Mouse (Mus musculus) left cerebral cortex, adult 18-20 months (tissue): ENCODE results near the gene Ier3. TPM values are rescaled to one million over a fixed set of nuclear protein-coding genes. Genes with fewer than 3 reads are reported as not detected.

Source experiments
- DNase-seq, 2 experiments: peaks; one replicate each; pipeline ENCODE4 v3.0.0; 2021 to 2022; ENCODE audit warnings: low spot score in 2 of 2, mixed read lengths in 1 of 2
- microRNA-seq, 2 experiments: library from miRNA; unstranded; fragments of <30 nt; microRNA quantifications; one replicate each; pipeline ENCODE4 v1.2.0; 2021
- total RNA-seq, 2 experiments: library from RNA; stranded (reverse); gene quantifications; 2 replicates each; pipeline ENCODE4 v1.2.3; 2021

Gene Ier3
- total RNA-seq, 2 experiments from 2014 or later: 16.0 to 21.3 TPM

GRCm38 (mm10) chr17:35866281-35866831, 44.9 kb downstream of the Ier3 start:
- DNase-seq: peak in 1 of 2 experiments; percentile 34

DNA sequence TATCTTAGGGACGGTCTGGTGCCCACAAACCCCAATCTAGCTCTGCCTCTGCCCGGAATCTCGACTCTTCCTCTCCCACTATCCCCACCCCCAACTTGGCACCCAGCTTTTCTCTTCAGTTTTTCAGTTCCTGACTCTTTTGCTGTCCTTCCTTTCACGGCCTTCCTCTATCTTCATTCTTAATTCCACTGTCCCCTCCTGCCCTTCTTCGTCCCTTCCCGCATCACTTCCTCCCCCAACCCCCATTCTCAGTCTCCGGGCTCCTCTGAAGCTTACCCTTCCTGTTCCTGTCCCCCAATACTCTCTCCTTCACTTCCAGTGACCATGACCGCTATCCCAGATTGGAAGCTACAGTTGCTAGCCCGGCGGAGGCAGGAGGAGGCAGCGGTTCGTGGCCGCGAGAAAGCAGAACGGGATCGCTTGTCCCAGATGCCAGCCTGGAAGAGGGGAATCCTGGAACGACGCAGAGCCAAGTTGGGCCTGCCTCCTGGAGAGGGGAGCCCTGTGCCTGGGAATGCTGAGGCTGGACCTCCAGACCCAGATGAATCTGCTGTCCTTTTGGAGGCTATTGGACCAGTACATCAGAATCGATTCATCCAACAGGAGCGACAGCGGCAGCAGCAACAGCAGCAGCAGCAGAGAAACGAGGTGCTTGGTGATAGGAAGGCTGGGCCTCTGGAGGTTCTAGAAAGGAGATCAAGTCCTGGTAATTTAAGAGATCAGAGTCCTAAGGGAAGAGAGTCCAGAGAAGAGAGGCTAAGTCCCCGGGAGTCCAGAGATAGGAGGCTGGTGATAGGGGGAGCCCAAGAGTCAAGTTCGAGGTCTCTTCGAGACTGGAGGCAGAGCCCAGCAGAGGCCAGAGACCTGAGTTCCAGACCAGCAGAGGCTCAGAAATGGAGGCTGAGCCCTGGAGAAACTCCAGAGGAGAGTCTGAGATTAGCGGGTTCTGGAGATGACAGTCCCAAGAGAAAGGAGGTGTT, 45.7 kb downstream of the Ier3 start:
- DNase-seq: no peak

GRCm38 (mm10) chr17:35868165-35868820, 46.8 kb downstream of the Ier3 start:
- DNase-seq: no peak

GRCm38 (mm10) chr17:35868961-35869345, 47.5 kb downstream of the Ier3 start:
- DNase-seq: no peak

DNA sequence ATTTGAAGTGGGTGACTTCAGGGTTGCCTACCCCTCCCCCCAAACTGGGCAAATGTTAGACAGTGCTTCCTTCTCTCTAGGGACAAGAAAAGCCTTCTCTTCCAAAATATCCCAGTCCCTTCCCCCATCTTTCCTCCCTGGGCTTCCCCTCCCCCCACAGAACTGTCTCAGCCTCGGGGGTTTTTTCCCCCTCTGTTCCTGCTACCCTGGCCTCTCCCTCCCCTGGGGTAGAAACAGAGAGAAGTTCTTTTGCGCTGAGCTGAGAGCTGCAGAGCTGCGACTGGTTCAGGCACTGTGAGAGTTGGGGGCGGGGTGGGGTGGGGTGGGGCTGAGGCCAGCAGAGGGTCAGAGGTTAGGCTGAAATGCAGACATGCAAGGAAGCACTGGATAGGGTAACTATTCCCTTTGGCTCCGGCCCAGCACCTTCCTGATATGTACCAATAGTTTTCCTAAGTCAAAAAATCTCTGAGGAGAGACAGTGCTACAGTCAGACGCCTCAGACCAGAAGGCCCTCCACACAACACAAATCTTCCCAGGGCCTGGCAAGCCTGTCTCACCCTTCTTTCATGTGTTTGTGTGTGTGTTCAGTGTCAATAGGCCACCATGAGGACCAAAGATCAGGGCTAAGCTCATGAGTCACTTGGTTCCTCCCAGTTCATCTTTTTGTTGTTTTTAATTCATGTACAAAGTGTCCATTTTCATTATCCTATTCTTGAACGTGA, 48.0 kb downstream of the Ier3 start:
- no peak for DNase-seq

DNA sequence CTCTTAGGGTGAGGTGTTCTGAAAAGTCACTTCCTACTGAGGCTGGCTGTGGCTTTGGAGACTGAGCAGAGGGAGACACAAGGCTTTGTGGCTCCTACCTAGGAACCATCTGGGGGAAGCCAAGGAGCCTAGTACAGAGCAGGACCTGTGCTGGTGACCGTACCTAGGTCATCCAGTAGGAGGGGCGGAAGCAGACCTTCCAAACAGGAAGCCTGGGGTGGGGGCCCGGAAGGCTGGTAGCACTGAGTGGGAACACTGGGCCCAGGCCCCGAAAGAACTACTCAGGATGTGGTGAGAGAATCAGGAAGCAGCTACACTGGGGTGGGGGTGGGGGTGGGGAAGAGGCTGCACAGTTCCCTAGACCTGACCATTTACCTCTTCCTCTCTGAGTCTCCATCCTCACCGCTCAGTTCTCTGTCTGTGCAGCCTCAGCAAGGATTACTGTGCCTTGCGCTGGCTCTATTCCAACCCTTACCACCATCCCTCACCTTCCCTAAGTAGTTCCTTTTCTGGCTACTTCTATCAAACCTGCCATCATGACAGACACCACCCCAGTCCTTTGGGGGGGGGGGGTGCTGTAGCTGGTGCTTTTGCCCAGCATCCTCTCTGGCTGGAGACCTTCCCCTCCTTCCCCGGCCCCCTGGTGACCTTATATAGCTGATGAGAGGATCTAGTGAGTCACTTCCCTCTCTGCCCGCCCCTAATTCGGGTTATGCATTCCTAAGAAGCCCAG, 48.8 kb downstream of the Ier3 start:
- no peak for DNase-seq

DNA sequence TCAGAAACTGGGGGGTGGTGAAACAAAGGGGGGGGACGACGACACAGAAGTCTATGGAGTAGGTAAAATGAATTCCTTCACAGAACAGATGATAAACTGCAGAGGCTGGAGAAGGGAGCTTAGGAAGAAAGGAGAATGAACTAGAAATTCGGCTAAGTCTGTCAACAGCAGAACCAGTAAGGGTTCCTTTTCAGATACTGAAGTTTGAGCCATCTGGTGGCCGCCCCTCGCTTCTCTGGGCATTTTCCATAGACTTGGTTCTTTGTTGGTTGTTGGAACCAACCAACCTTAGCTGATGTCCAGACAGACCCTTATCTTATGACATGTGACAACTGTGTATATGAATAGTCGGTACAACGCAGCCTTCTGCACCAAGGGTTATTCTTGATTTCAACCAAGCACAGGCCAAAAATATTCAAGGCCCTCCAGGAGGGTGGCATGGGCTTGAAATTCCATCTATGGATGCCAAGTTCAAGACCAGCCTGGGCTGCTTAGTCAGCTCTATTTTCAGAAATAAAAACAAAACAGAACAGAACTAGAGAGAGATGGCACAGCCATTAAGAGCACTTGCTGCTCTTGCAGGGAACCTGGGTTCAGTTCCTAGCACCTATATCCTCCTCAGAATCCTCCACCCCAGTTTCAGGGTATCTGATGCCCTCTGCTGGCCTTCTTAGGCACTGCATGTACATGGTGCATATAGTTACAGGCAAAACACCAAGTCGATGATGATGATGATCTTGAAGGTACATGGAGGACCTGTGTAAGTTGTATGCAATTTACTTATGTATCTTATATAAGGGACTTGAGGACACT, 49.6 kb downstream of the Ier3 start:
- DNase-seq: no peak

Small RNA genes lying within 50 kb of the gene (microRNA-seq; reads per million reads assigned to microRNA genes)
- 0 to 0.42 reads per million in 2 experiments for gene Gm28033

Other genes starting within 250 kb of the Ier3 start
- not detected for gene Sfta2, start 220.1 kb upstream of the Ier3 start, total RNA-seq
- gene Gm9573, start 195.0 kb upstream of the Ier3 start, total RNA-seq: not detected
- not detected for gene Mucl3, start 178.0 kb upstream of the Ier3 start, total RNA-seq
- 10 to 100 TPM; 34.3 to 35.1 TPM for gene Vars2, start 154.1 kb upstream of the Ier3 start, total RNA-seq
- 10 to 100 TPM; 26.7 to 37.5 TPM for gene Gtf2h4, start 147.9 kb upstream of the Ier3 start, total RNA-seq
- 10 to 100 TPM; 49.0 to 51.5 TPM for gene Ddr1, start 117.1 kb upstream of the Ier3 start, total RNA-seq
- gene Flot1, start 1.5 kb downstream of the Ier3 start, total RNA-seq: 100 to 1,000 TPM; 127 to 158 TPM
- gene Tubb5, start 16.6 kb downstream of the Ier3 start, total RNA-seq: 100 to 1,000 TPM; 442 to 465 TPM
- 10 to 100 TPM; 17.6 to 17.7 TPM for gene Mdc1, start 19.8 kb downstream of the Ier3 start, total RNA-seq
- 1 to 10 TPM; 2.0 to 2.6 TPM for gene Nrm, start 39.6 kb downstream of the Ier3 start, total RNA-seq
- 1 to 10 TPM; 8.9 to 9.1 TPM for gene Ppp1r18, start 43.9 kb downstream of the Ier3 start, total RNA-seq
- 10 to 100 TPM; 30.6 to 32.3 TPM for gene Dhx16, start 58.1 kb downstream of the Ier3 start, total RNA-seq
- gene 2310061I04Rik, start 75.7 kb downstream of the Ier3 start, total RNA-seq: 10 to 100 TPM; 56.4 to 57.5 TPM
- gene Atat1, start 88.4 kb downstream of the Ier3 start, total RNA-seq: 10 to 100 TPM; 53.6 to 56.3 TPM
- 10 to 100 TPM; 39.9 to 41.3 TPM for gene Mrps18b, start 94.7 kb downstream of the Ier3 start, total RNA-seq
- 10 to 100 TPM; 62.9 to 63.7 TPM for gene Ppp1r10, start 94.8 kb downstream of the Ier3 start, total RNA-seq
- gene Abcf1, start 148.1 kb downstream of the Ier3 start, total RNA-seq: 10 to 100 TPM; 69.4 to 71.6 TPM
- 100 to 1,000 TPM; 195 to 197 TPM for gene Gnl1, start 158.2 kb downstream of the Ier3 start, total RNA-seq
- 10 to 100 TPM; 36.6 to 37.5 TPM for gene Prr3, start 158.6 kb downstream of the Ier3 start, total RNA-seq
- gene H2-T24, start 198.9 kb downstream of the Ier3 start, total RNA-seq: 1 to 10 TPM; 1.5 to 2.2 TPM
- gene H2-T23, start 211.2 kb downstream of the Ier3 start, total RNA-seq: 10 to 100 TPM; 15.6 to 19.9 TPM
- gene H2-T22, start 221.1 kb downstream of the Ier3 start, total RNA-seq: 10 to 100 TPM; 18.5 to 20.8 TPM
- not detected for gene Gm6034, start 221.3 kb downstream of the Ier3 start, total RNA-seq
- 1 to 10 TPM; 1.4 TPM for gene Gm11127, start 236.7 kb downstream of the Ier3 start, total RNA-seq